Mouse (Mus musculus) cerebellum, adult 8-10 months (tissue): ENCODE data around the gene Kiss1.

Source experiments
- DNase-seq: peaks from one replicate; pipeline ENCODE4 v3.0.0; 2022

Kiss1 gene

GRCm38 (mm10) chr1:133321267-133321925, at the start of gene Kiss1:
Kiss1 (plus strand) TSS chr1:133321875.
- no peak for DNase-seq

DNA sequence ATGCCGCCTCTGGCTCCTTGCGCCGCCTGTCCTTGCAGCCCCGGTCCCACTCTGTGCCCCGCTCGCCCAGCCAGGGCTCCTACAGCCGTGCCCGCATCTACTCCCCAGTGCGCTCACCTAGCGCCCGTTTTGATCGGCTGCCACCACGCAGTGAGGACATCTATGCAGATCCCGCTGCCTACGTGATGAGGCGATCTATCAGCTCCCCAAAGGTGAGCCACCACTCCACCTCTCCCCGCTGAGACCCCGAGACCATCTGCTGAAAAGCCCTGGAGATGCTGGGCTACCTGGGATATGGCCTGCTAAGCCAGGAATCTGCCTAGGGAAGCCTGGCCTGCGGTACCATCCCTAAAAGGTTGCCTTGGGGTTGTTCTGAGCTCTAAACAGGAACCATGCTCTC, 47.5 kb upstream of the Kiss1 start:
- no peak for DNase-seq

GRCm38 (mm10) chr1:133276983-133277382, 44.7 kb upstream of the Kiss1 start:
- no peak for DNase-seq

DNA sequence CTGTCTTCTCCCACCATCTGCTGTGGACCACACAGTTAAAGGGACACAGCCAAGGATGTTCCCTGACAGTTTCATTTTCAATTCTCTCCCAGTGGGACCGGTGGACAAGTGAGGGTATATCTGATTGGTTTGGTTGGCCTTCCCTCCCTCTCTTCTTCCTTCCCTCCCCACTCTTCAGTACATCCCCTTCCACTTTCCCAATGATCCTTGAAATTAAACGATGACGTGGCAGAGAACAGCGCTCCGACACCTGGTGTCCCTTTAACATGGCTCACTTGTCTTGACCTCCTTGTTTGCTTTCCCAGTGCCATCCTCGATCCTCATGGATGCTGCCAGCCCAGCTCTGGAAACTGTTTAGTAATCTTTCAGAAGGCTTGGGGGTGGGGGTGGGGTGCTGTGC, 43.1 kb upstream of the Kiss1 start:
- DNase-seq: no peak

GRCm38 (mm10) chr1:133278946-133279631, 42.6 kb upstream of the Kiss1 start:
- no peak for DNase-seq

DNA sequence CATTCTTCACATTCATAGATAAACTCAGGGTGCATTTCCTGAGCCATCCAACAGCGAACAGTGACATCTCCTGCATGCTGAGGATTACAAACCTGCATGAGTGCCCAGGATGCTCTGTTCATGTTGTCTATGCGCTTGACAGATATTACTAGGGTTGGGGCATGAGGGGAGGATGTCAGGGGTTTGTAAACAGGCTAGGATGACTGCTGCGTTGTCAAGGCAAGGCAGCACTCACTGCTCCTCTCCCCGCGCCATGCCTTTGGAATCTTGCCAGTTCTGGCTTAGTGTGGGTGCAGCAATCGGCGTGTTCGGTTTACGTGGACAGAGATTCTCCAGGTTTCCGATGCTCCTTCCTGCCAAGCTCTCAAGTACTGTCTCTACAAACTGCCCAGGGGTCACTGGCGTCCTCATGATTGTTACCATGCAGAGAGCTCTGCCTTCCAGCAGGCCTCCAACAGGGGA, 42.0 kb upstream of the Kiss1 start:
- DNase-seq: no peak

- DNase-seq: no peak
These were observed 41.1 kb upstream of the Kiss1 start for GRCm38 (mm10) chr1:133280537-133280936.

DNA sequence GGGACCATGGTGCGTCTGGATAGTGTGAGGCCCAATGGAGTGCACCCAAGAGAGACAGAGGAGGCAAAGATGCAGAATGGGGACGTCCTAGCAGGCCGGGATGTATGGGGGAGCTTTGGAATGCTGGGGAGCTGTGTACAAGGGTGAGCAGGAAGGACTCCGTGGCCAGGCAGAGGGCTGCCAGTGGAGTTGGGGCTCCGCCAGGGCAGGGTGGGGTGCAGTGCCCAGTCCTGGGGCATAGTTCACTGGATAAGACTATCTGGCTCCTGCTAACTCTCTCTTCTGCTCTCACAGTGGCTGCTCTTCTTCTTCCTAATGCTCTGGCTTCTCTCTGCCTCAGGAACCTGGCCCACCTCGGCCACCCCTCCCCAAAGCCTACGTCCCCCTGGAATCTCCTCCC, 35.8 kb upstream of the Kiss1 start:
- no peak for DNase-seq

GRCm38 (mm10) chr1:133287051-133287450, 34.6 kb upstream of the Kiss1 start:
- DNase-seq: no peak

DNA sequence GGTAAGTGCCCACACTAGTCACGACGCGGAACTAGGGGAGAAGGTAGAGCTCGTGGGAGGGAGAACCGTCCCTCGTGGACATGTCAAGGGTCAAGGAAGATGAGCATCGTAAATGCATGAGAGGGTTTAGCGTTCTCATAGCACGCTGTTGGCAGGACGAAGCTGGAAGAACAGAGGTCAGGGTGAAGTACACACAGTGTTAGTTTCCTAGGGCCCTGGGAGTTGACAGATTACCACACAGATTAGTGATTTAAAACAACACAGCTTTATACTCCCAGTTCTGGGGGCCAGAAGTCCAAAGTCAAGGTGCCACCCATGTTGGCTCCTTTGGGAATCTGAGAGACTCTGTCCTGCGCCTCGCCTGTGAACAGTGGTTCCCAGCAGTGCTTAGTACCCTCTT, 33.8 kb upstream of the Kiss1 start:
- DNase-seq: no peak

- no peak for DNase-seq
These were observed 29.8 kb upstream of the Kiss1 start for GRCm38 (mm10) chr1:133291888-133292287.

GRCm38 (mm10) chr1:133292608-133293007, 29.1 kb upstream of the Kiss1 start:
- no peak for DNase-seq

- peak; percentile 32 for DNase-seq
These were observed 25.3 kb upstream of the Kiss1 start for GRCm38 (mm10) chr1:133296376-133296775.

DNA sequence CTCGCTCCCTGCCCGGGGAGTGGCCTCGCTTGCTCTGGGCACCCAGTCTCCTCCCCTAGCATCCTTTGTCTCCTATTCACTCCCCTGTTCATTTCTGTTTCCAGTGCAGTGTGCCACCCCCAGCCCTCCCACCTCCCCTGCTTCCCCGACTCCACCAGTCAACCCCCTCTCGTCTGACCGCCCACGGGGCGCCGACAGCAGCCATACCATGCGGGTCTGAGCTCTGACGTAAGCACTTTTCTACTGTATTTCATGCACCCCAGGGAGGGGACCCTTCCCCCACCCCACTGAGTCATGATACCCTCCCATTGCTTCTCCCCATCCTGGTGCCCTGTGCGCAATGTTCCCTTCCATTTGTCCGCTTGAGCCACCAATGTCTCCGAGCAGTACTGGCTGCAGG, 22.9 kb upstream of the Kiss1 start:
- DNase-seq: no peak

DNA sequence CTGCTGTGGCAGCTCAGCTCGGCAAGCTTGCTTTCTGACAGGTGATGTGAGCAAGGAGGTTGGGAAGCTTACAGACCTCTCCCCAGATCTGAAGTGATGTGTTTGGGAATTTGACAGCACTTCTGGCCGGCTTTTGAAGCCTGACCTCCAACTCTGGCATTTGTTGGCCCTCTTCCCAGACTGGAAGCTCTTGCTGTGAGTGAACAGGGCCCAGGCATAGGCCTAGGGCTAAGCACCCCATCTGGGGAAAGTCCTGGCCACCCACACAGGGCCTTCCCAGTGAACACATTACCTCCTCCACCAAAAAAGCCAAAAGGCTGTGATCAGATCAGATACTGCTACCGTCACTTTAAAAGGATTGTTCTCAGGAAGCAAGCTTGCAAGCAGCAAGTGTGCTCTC, 19.1 kb upstream of the Kiss1 start:
- peak; percentile 25 for DNase-seq

- DNase-seq: peak; percentile 78
These were observed 14.8 kb upstream of the Kiss1 start for GRCm38 (mm10) chr1:133306842-133307241.

- peak; percentile 56 for DNase-seq
These were observed 14.4 kb upstream of the Kiss1 start for GRCm38 (mm10) chr1:133307318-133307717.

GRCm38 (mm10) chr1:133309652-133310267, 11.9 kb upstream of the Kiss1 start, which contains the start of gene Golt1a:
Golt1a (plus strand) TSS chr1:133309800.
- no peak for DNase-seq

DNA sequence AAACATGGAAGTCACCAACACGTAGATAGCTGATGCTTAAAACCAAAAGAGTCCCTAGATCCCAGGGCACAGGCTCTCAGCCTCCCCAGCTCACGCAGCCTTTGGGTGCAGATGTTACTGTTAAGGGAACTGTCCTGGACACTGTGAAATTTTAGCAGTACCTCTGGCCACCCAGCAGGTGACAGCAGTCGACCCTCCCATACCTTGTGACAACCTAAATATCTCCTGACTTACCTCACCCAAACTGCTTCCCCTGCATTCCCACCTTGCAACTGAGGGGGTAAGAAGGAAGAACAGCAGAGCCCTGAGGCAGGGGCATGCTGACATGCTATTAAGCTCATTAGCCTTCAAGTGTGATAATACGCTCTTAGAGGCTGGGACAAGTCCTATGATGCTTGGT, 10.4 kb upstream of the Kiss1 start:
- no peak for DNase-seq

DNA sequence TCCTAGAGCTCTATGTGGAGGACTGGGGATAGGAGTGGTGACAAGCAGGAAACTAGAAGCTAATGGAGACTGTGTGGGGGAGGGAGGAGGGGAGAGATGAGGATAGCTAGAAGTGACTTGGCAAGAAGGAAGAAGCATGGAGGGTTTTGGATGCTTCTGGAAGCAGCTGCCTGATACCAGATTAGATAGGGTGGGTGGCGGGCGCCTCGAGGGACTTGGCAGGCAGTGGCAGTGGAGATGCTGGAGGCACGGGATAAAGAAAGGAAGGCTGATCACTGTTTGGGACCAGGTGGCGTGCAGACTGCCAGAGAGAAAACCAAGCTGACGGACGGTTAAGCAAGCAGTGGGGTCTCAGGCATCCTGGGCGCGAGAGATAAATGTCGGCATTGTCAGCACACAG, 9.7 kb upstream of the Kiss1 start:
- no peak for DNase-seq

DNA sequence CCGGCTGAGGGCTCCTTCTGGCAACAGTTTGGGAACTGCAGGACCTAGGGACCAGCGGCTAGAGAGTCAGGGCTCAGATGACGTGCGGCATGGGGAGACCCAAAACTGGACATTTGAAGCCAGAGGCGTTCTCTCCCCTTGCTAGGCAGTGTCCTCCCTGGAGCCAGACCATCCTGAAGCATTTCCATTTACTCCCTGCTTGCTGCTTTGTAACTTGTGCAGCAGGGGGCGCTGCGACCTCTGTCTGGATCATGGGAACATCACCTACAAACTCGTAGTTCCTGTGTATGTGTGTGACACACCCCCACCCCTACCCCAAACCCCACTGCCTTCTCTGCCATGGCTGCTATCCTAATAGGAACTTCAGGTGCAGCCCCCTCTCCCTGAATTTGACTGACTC, 7.3 kb upstream of the Kiss1 start:
- peak; percentile 23 for DNase-seq

- DNase-seq: no peak
These were observed 5.9 kb upstream of the Kiss1 start for GRCm38 (mm10) chr1:133315775-133316174.

- DNase-seq: no peak
These were observed 5.1 kb upstream of the Kiss1 start for GRCm38 (mm10) chr1:133316577-133316976.

DNA sequence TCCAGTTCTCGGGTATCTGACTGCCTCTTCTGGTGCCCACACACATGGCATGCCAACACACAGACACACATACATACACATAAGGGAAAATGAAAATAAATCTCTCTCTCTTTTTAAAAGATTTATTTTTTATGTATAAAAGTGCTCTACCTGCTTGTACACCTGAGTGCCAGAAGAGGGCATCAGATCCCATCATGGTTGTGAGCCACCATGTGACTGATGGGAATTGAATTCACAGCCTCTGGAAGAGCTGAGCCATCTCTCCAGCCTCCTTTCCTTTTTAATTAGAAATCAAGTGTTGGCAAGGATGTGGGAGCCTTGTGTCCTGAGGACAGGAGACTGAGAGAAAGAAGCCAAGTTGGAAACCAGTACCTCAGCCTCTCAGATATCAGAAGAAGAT, 4.5 kb upstream of the Kiss1 start:
- no peak for DNase-seq
